Mouse (Mus musculus) lung, adult 2 months (tissue): ENCODE data around the gene Sdk1. TPM values are rescaled to one million over a fixed set of nuclear protein-coding genes. Genes with fewer than 3 reads are reported as not detected.

Experiments
- DNase-seq: peaks from one replicate; pipeline ENCODE4 v3.0.0; 2022
- H3K4me1 ChIP-seq: fragments of 200-500 bp; 2 replicates; pipeline ENCODE4 v1.6.1; 2011; ENCODE audit warnings: low read length; ENCODE audit not compliant: control insufficient read depth, insufficient read depth
- H3K4me3 ChIP-seq: fragments of 200-500 bp; replicated peaks from 2 replicates; pipeline ENCODE3; 2011; ENCODE audit warnings: low read depth, mild to moderate bottlenecking, control low read depth, low read length; ENCODE audit errors: extremely low read depth
- CTCF ChIP-seq: fragments of 200-500 bp; IDR thresholded peaks from 2 replicates; pipeline ENCODE4 v1.5.1; 2011; ENCODE audit warnings: mild to moderate bottlenecking, low read length, control low read depth; ENCODE audit not compliant: insufficient read depth
- POLR2A ChIP-seq: fragments of 200-500 bp; IDR thresholded peaks from 2 replicates; pipeline ENCODE4 v1.6.1; 2011; ENCODE audit warnings: low read depth, mild to moderate bottlenecking, control low read depth, low read length, borderline replicate concordance; ENCODE audit errors: extremely low read depth
- whole genome bisulfite sequencing: fragments of 180-500 bp; shearing (Covaris S2); methylation state at CpG from one replicate; pipeline ENCODE4 v1.1.7; 2018; 5-methylcytosine and 5-hydroxymethylcytosine counted together
- polyA plus RNA-seq: library from polyadenylated mRNA; depleted of rRNA; stranded (reverse); fragments of >200 nt; gene quantifications from 2 replicates; pipeline ENCODE4 v1.2.3, GENCODE M21; 2012

The Sdk1 gene
- polyA plus RNA-seq, 1 experiment = 1.8 TPM

DNA sequence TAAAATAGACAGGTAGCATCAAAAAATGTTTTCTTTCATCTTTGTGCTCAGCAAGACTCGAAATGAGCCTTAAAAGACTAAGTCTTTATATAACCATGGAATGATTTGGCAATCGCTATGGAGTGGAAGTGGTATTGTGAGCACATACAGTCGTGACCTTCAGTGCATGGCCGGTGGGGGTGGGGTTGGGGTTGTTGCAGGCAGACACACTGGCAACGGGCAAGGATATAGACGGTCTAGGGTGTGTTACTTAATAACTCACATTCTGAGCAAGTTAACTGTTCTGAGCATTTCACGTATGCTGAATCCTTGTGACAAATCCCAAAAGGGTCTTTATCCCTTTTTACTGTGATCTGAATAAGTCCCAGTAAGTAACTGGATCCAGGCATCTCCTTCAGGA lies 140.3 kb downstream of the Sdk1 start:
- DNase-seq = no peak
- H3K4me3 ChIP-seq = no peak overlapping the region
- H3K4me1 ChIP-seq = no peaks in the 10 kb centered on the region
- no peak for TF ChIP-seq CTCF
- TF ChIP-seq POLR2A = no peak
- WGBS = 77% methylated on average over 7 of the region's 7 CpGs

- 65% methylated on average over 5 of the region's 5 CpGs for WGBS
- DNase-seq = no peak
- Histone ChIP-seq H3K4me3 (no peak overlapping the region), H3K4me1 (no peaks in the 10 kb centered on the region)
- TF ChIP-seq CTCF = no peak
- TF ChIP-seq POLR2A = no peak
Measured at GRCm38 (mm10) chr5:141382246-141382835, 141.1 kb downstream of the Sdk1 start.

GRCm38 (mm10) chr5:141388451-141388850 lies 147.2 kb downstream of the Sdk1 start:
- Histone ChIP-seq H3K4me1 (no peaks in the 10 kb centered on the region), H3K4me3 (no peak overlapping the region)
- no peak for TF ChIP-seq CTCF
- no peak for TF ChIP-seq POLR2A
- DNase-seq = no peak
- 67% methylated on average over 2 of the region's 2 CpGs for WGBS

DNA sequence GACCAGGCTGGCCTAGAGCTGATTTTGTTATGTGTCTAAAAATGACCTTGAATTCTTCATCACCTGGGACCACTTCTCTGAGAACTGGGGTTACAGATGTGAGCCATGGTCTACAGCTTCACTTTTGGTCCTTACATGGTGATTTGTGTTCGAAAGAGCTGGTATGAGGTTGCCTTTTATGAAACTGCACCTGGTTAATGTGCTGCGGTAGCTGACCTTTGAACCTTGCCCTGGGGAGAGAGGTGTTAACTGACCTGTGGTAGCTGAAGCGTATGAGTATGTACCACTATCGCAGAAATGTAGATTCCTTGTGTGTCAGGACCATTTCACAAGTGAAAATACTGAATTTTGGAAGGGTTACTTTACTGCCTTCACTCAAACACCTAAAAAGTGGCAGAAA lies 149.3 kb downstream of the Sdk1 start:
- TF ChIP-seq CTCF (no peak), POLR2A (no peak)
- DNase-seq = no peak

GRCm38 (mm10) chr5:141391153-141391552 lies 149.9 kb downstream of the Sdk1 start:
- Histone ChIP-seq H3K4me3 (no peak overlapping the region), H3K4me1 (no peaks in the 10 kb centered on the region)
- TF ChIP-seq CTCF (no peak), POLR2A (no peak)
- WGBS = 59% methylated on average over 5 of the region's 5 CpGs
- no peak for DNase-seq

More for the DNA sequence above, 149.3 kb downstream of the Sdk1 start:
- no peak overlapping the region for H3K4me3 ChIP-seq
- no peaks in the 10 kb centered on the region for H3K4me1 ChIP-seq
- 79% methylated on average over 4 of the region's 4 CpGs for WGBS

DNA sequence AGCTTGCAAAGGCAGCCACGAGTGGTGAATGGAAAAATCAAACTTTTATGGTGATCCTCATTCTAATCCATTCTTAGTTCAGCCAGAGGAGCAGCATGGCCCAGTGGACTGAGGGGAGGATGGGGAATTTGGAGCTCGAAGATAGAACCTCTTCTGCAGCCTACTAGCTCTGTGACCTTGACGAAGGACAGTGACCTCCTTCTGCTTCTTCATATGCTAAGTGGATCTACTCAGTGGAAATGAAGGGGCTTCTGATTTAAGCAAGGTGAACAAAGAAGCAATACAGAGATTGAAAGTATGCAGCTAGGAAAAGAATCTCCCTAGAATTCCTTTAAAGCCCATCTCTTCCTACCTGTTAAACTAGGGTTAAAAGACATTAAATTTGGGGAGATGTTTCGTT lies 152.6 kb downstream of the Sdk1 start:
- 83% methylated on average over 4 of the region's 4 CpGs for WGBS
- DNase-seq = no peak
- H3K4me3 ChIP-seq = no peak overlapping the region
- no peak for TF ChIP-seq POLR2A
- H3K4me1 ChIP-seq = no peaks in the 10 kb centered on the region

DNA sequence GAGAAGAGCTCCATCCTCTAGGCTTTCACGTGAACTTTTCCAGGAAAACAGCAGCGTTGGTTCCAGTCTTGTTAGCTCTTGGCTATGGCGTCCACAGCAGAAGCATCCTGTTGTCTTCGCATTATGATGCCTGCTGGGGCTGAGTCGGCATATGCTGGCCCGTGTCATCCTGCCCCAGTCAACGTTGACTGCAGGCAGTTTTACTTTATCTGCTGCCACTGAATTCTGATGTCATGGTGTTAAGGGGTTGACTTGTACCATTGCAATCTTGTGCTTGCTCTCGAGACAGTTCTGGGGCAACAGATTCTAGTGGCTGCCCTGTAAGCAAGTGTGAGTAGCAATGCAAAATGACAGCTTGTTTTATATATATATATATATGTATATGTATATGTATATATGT lies 153.3 kb downstream of the Sdk1 start:
- no peak overlapping the region for H3K4me3 ChIP-seq
- no peaks in the 10 kb centered on the region for H3K4me1 ChIP-seq
- no peak for DNase-seq
- TF ChIP-seq CTCF (no peak), POLR2A (no peak)
- 88% methylated on average over 8 of the region's 8 CpGs for WGBS

- no peak for DNase-seq
- Histone ChIP-seq H3K4me3 (no peak overlapping the region), H3K4me1 (no peaks in the 10 kb centered on the region)
- no peak for TF ChIP-seq CTCF
- TF ChIP-seq POLR2A = no peak
- WGBS = 68% methylated on average over 8 of the region's 8 CpGs
Measured at GRCm38 (mm10) chr5:141403741-141404140, 162.5 kb downstream of the Sdk1 start.

- Histone ChIP-seq H3K4me3 (no peak overlapping the region), H3K4me1 (no peaks in the 10 kb centered on the region)
- DNase-seq = no peak
- TF ChIP-seq CTCF = no peak
- TF ChIP-seq POLR2A = no peak
- WGBS = 34% methylated on average over 2 of the region's 2 CpGs
Measured at GRCm38 (mm10) chr5:141404651-141405050, 163.4 kb downstream of the Sdk1 start.

GRCm38 (mm10) chr5:141406926-141407325 lies 165.6 kb downstream of the Sdk1 start:
- 63% methylated on average over 7 of the region's 7 CpGs for WGBS

DNA sequence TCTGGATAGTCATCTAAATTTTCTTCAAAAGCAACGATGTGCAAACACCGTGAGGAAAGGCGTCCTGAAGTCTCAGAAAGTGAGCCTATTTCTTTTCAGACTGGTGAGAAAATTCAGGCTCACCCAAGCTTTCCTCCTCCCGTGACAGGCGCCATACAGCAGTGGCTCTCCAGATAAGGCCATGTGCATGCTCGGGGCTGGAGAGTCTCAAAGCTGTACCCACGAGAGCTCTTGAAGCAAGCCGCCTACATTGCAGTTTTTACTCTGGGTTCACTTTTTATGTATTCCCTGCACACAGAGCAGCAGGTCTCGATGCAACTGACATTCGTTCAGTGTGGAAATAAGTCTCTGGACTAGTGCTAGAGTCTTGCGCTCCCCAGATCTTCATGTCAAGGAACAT lies 171.7 kb downstream of the Sdk1 start:
- DNase-seq = no peak
- TF ChIP-seq CTCF (no peak), POLR2A (no peak)
- Histone ChIP-seq H3K4me3 (no peak overlapping the region), H3K4me1 (no peaks in the 10 kb centered on the region)
- 52% methylated on average over 11 of the region's 11 CpGs for WGBS

More at GRCm38 (mm10) chr5:141406926-141407325, 165.6 kb downstream of the Sdk1 start:
- TF ChIP-seq CTCF (no peak), POLR2A (no peak)
- no peak for DNase-seq
- Histone ChIP-seq H3K4me3 (no peak overlapping the region), H3K4me1 (no peaks in the 10 kb centered on the region)
